Mouse (Mus musculus) midbrain, embryonic 16.5 days (tissue): ENCODE measurements around the gene Arap2. TPM values are rescaled to one million over a fixed set of nuclear protein-coding genes. Genes with fewer than 3 reads are reported as not detected.
"Not testable (repeated sequence)": the region's sequence is repeated elsewhere in the genome, so short reads cannot be mapped to it uniquely, and the experiment has no call there.

Source experiments
- ATAC-seq: fragments of 200-750 bp; cut with Nextera tagmentation; 2 replicates; pipeline ENCODE4 v1.8.0; 2017; ENCODE audit warnings: moderate TSS enrichment
- H3K27ac ChIP-seq: fragments of 300-500 bp; sonication (generic); 2 replicates; pipeline ENCODE4 v1.5.1; 2014; ENCODE audit warnings: mild to moderate bottlenecking, low read length, mixed read lengths
- H3K27me3 ChIP-seq: fragments of 300-500 bp; sonication (generic); 2 replicates; pipeline ENCODE4 v1.6.1; 2014; ENCODE audit warnings: low read depth, low read length, mixed read lengths; ENCODE audit not compliant: control insufficient read depth, insufficient read depth
- H3K36me3 ChIP-seq: fragments of 300-500 bp; sonication (generic); 2 replicates; pipeline ENCODE4 v1.6.1; 2014; ENCODE audit warnings: mild to moderate bottlenecking, low read length, moderate library complexity, mixed read lengths; ENCODE audit not compliant: control insufficient read depth, insufficient read depth
- H3K4me1 ChIP-seq: fragments of 300-500 bp; sonication (generic); 2 replicates; pipeline ENCODE4 v1.6.1; 2014; ENCODE audit warnings: mild to moderate bottlenecking, low read length, mixed read lengths; ENCODE audit not compliant: control insufficient read depth, insufficient read depth
- H3K4me2 ChIP-seq: fragments of 300-500 bp; sonication (generic); 2 replicates; pipeline ENCODE4 v1.6.1; 2014; ENCODE audit warnings: mild to moderate bottlenecking, low read length, mixed read lengths
- H3K4me3 ChIP-seq: fragments of 300-500 bp; sonication (generic); 2 replicates; pipeline ENCODE4 v1.5.1; 2014; ENCODE audit warnings: low read depth, mild to moderate bottlenecking, low read length, moderate library complexity, mixed read lengths
- H3K9ac ChIP-seq: fragments of 300-500 bp; sonication (generic); 2 replicates; pipeline ENCODE4 v1.6.1; 2014; ENCODE audit warnings: low read depth, low read length, mixed read lengths
- H3K9me3 ChIP-seq: fragments of 300-500 bp; sonication (generic); replicated peaks from 2 replicates; pipeline ENCODE4 v1.6.1; 2014; ENCODE audit warnings: mild to moderate bottlenecking, low read length, mixed read lengths; ENCODE audit not compliant: control insufficient read depth, poor library complexity, severe bottlenecking
- WGBS: fragments of 180-500 bp; shearing (Covaris S2); extraction: QIAGEN DNeasy Blood & Tissue Kit; methylation state at CpG from one replicate; pipeline ENCODE4 v1.1.7; 2014; 5-methylcytosine and 5-hydroxymethylcytosine counted together
- polyA plus RNA-seq: library from polyadenylated mRNA; unstranded; fragments of >200 nt; fragmentation: Nextera tagmentation; extraction: Ambion mirVana; gene quantifications from 2 replicates; pipeline ENCODE4 v1.2.1, GENCODE M21; 2015

Gene Arap2
- polyA plus RNA-seq, 1 experiment from 2014 or later, result 8.1 TPM

DNA sequence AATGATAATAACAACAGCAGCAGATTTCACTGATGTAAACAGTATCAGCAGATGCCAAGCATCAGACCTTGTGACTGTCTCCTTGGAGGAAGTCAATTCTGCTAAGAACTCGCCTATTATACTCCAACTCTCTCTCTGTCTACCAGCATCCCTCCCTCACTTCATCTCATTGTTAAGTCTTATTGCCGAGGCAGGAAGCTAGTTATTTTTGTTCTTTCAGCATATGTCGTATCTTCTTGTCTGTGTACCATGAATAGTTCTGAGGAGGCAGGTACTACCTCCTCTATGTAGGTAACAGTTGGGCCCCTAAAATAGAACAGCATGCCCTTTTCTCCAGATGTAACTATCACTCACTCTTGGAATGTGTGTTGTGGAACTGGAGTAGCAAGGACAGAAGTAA lies 13.0 kb downstream of the Arap2 start:
- H3K27me3 ChIP-seq, result no peaks in the 10 kb centered on the region
- H3K4me3 ChIP-seq, result no peak overlapping the region
- H3K4me2 ChIP-seq, result no peak overlapping the region
- H3K36me3 ChIP-seq, result no peaks in the 10 kb centered on the region
- no peak overlapping the region for H3K9ac ChIP-seq
- H3K4me1 ChIP-seq, result no peaks in the 10 kb centered on the region
- ATAC-seq, result no peak
- H3K9me3 ChIP-seq, result 0 out of 2 replicates have a peak, but pooled peaks cover 2% of the 10 kb centered on the region
- H3K27ac ChIP-seq, result no peak overlapping the region
- 87% methylated on average over 3 of the region's 3 CpGs for WGBS

DNA sequence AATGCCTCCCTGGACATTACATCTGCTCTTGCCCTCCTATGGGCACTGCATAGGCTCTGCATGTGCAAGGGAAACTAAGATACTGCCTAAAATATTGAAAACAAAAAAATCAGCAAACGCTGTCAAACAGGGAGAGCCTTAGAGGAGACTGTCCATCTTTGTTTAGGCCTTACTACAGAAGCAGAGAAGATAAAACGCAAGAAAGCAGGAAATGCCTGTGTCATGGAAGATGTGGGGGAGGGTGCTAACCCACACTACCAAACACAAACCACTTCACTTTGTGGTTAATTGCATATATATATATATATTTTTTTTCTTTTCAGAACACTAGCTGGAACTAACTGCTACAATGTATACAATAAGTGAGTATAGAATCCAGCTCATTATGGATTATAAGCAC lies 14.3 kb downstream of the Arap2 start:
- 39% methylated on average over 2 of the region's 2 CpGs for whole genome bisulfite sequencing
- no peak overlapping the region for H3K4me2 ChIP-seq
- ATAC-seq, result no peak

DNA sequence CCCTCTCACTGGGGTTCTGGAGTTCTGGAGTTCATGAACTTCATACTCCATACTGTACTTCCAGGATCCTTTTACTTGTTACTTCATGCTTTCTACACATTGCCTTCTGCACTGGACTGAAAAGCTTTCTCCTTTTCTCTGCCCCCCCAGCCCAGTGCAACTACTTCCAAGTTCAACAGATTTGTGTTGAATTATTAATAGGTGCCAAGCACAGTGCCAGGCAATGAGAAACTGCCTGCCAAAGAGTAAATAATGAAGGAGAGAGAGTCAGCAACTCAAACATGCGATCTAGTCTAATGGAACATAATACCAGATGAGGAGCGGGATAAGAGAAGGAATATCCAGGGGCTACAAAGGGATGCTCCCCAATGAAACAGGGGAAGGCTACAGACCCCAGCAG lies 17.8 kb downstream of the Arap2 start:
- Histone ChIP-seq H3K36me3 (no peaks in the 10 kb centered on the region), H3K27ac (no peak overlapping the region), H3K9ac (no peak overlapping the region), H3K4me2 (no peak overlapping the region), H3K4me1 (no peaks in the 10 kb centered on the region), H3K4me3 (no peak overlapping the region), H3K9me3 (no peaks in the 10 kb centered on the region), H3K27me3 (no peaks in the 10 kb centered on the region)
- ATAC-seq, result no peak
- 86% methylated on average over 2 of the region's 2 CpGs for WGBS

More for the DNA sequence above, 14.3 kb downstream of the Arap2 start:
- H3K9me3 ChIP-seq, result 0 out of 2 replicates have a peak, but pooled peaks cover 2% of the 10 kb centered on the region
- H3K4me3 ChIP-seq, result no peak overlapping the region
- no peaks in the 10 kb centered on the region for H3K36me3 ChIP-seq
- H3K27ac ChIP-seq, result no peak overlapping the region
- no peaks in the 10 kb centered on the region for H3K4me1 ChIP-seq
- no peaks in the 10 kb centered on the region for H3K27me3 ChIP-seq
- H3K9ac ChIP-seq, result no peak overlapping the region

DNA sequence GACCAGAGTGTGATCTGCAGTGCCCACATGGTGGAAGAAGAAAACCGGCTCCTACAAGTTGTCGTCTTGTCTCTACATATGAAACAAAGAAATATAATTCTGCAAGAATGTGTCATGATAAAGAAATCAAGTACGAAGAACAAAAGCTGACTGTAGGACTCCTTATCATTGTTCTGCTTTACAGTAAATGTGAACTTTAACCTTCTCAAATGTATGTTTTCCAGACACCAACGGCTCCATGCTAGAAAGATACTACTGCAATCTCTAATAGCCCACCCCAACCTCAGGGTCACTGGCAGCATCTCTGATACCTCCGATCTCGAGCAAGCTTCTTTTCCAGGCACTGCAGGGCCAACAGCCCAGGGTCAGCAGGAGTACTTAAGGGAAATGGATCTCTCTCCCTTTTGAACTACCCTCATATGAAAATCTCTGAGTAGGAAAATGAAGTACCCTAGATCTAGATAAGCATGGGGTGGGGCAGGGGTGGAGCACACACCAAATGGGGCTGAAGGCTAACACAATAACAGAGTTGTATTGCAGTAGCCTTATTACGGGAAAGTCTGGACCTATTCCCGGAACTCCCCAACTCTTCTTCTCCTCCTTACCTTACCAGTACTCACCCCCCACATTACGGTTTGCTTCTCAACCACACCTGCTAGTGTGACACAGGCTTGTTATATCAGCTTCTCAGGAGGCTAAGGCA lies 22.6 kb downstream of the Arap2 start:
- Histone ChIP-seq H3K4me2 (no peak overlapping the region), H3K9ac (no peak overlapping the region), H3K27ac (no peak overlapping the region), H3K27me3 (no peaks in the 10 kb centered on the region), H3K4me1 (no peaks in the 10 kb centered on the region), H3K36me3 (no peaks in the 10 kb centered on the region), H3K9me3 (no peaks in the 10 kb centered on the region), H3K4me3 (no peak overlapping the region)
- no peak for ATAC-seq
- WGBS, result 90% methylated on average over 9 of the region's 9 CpGs

DNA sequence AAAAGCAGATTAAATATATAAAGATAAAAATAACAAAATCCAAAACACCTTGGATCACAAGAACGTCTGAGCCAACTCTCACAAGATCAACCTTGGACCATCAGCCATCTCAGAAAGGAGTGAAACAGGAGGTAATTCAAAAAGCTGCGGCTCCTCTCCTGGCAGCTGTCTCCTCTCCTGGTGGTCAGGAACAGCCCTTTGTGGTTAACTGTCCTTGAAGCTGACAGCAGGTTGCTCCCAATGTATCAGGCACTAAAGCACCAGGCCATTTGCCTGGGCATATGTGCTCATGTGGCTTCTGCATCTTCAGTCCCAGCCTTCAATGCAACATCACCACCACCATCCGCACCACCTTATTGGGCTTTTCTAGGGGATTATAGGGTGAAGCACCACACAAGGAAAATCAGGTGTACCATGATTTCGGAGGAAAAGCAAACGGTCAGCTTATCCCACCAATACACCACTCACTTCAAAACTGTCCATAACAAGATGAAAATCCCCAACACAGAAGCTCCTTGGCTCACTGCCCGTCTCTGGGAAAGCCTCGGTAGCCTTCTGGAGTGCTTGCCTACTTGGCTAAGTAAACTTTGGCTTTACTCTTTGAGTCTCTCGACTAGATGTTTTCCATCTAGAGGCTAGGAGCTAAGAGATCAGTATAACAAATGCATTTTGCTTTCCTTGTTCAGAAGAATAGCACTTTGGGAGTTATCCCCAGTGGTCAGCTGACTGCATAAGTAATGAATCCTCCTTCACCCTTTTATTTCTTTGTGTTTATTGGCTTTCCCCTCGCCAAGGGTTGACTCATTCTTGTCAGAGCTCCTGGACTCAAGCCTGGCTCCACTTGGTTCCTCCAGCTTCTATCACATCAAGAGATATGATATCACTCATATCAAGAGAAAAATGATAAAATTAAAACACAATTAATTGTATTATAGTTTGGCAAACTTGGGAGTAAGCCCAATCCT lies 26.2 kb downstream of the Arap2 start:
- no peak overlapping the region for H3K9ac ChIP-seq

DNA sequence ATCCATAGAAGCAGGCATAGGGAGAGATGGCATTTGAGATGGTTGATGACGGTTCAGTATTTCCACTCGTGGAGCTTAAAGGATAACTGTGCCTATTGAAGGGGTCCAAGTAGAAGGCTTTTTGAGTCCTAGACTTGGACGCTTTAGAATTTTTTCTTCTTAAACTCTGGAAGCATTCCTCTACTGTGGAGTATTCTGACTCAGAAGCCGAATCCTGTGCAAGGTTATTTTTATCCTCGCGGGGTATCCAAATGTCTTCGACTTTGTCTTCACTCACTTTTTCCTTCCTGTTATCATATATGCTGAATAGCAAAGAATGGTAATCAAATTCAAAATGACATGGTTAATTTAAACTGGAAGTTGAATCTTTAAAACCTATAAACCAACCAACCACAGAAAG lies 35.4 kb downstream of the Arap2 start:
- not testable (repeated sequence) for H3K4me2 ChIP-seq, H3K27ac ChIP-seq, H3K4me3 ChIP-seq, H3K27me3 ChIP-seq, ATAC-seq, H3K4me1 ChIP-seq, H3K36me3 ChIP-seq, H3K9me3 ChIP-seq, H3K9ac ChIP-seq
- WGBS, result 95% methylated on average over 7 of the region's 7 CpGs

More for the DNA sequence above, 26.2 kb downstream of the Arap2 start:
- no peak for ATAC-seq
- Histone ChIP-seq H3K27ac (no peak overlapping the region), H3K27me3 (no peaks in the 10 kb centered on the region), H3K4me1 (no peaks in the 10 kb centered on the region), H3K36me3 (no peaks in the 10 kb centered on the region), H3K4me2 (no peak overlapping the region), H3K9me3 (no peaks in the 10 kb centered on the region), H3K4me3 (no peak overlapping the region)
- 75% methylated on average over 9 of the region's 9 CpGs for WGBS

DNA sequence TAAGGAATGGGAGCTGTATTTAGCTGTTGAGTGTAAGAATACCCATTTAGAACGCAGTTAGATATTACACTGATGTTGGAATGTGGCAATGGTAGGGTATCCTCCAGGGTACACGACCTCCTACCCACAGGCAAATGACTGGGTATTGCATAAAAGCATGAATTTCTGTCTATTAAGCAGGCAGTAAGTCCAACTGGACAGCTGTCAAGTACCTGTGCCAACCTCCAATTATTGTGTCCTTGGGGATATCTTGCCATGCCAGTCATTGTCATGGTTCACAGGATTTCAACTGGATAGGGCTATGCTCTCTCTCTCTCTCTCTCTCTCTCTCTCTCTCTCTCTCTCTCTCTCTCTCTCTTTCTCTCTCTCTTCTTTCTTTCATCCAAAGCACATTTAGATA lies 40.4 kb downstream of the Arap2 start:
- WGBS, result 76% methylated on average over 2 of the region's 2 CpGs

DNA sequence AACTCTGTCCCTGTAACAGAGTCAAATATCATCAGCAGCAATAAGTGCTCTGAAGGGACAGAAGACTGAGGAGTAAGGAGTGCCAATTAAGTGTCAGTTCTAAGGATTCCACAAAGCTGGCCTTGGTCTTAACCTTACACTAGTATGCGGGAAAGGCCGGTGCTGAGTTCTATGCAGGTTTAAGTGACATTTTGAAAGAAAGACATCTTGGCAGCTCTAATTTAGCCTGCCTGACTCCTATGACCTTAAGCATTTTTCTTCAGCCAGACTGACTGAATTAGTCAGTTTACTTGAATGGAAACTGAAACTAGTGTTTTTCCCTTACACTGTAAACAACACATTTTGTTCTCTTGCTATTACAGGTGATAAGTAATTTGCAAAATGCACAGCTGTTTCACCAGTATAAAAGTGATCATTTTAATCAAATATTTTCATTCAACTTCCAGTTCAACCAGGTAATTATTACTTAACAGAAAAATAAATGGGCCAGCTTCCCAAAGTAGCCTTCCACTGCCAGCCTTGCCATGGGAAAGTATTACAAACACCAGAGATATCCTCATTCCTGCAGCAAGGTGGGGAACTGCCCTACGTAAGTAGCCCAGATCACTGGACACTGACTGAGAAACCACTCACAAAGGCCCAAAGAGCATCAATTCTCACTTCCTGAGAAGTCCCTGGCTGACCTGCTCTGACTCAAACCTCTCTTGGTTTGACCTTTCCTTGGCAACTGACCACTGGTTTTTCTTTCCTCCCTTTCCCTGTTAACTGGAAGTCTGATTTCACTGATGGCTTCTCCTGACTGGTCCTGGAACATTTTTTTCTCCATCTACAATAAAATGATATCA lies 42.5 kb downstream of the Arap2 start:
- ATAC-seq, result no peak
- WGBS, result 74% methylated on average over 3 of the region's 3 CpGs
- no peaks in the 10 kb centered on the region for H3K9me3 ChIP-seq
- no peak overlapping the region for H3K4me3 ChIP-seq
- no peaks in the 10 kb centered on the region for H3K36me3 ChIP-seq
- H3K27me3 ChIP-seq, result no peaks in the 10 kb centered on the region
- H3K9ac ChIP-seq, result no peak overlapping the region
- no peak overlapping the region for H3K4me2 ChIP-seq
- no peak overlapping the region for H3K27ac ChIP-seq
- H3K4me1 ChIP-seq, result no peaks in the 10 kb centered on the region

More for the DNA sequence above, 40.4 kb downstream of the Arap2 start:
- Histone ChIP-seq H3K4me3 (no peak overlapping the region), H3K36me3 (no peaks in the 10 kb centered on the region), H3K27ac (no peak overlapping the region), H3K4me1 (no peaks in the 10 kb centered on the region), H3K9ac (no peak overlapping the region), H3K4me2 (no peak overlapping the region), H3K27me3 (no peaks in the 10 kb centered on the region), H3K9me3 (no peaks in the 10 kb centered on the region)
- ATAC-seq, result no peak
